Mouse (Mus musculus): ENCODE results near the gene F11. TPM values are rescaled to one million over a fixed set of nuclear protein-coding genes. Genes with fewer than 3 reads are reported as not detected.

The F11 gene
- total RNA-seq (2023): not detected

DNA sequence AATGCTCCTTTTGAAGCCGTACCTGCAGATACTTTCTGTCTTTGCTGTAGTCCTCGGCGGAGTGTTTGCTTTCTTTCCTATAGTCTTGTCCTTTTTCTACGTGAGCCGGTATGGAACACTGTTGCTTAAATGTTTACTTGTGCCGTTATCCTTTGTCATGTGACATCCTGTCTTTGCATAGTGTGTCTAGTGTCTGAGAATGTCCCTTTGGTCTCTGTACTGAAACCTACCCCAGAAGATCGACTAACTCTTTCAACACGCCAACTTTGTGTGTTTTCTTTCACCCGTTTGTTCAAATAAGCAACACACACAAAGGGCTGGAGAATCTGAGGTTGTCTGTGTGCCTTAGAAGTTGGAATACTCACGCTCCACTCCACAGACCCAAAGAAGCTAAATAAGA lies at the start of gene F11:
TSS of gene F11 (minus strand) at position 112 of the 400 bp plus-strand sequence.

DNA sequence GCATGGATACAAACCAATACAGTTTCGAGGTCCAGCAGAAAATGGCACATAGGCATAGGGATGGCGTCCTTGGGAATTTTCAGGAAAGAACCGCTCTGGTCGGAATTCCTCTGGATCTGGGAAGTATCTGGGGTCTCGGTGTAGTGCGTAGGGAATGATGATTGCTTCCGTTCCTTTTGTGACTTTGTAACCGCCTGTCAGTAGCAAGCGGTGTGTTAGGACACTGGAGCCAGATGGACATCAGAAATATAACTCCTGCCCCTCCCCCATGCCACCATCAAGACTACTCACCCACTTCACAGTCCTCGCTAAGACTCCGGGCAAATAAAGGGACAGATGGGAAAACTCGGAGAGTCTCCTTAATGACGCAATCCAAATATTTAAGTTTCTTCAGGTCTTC lies 46.5 kb upstream of the F11 start, which contains the start of gene Gm45753:
TSS of gene Gm45753 (minus strand) at position 101 of the 400 bp plus-strand sequence.

DNA sequence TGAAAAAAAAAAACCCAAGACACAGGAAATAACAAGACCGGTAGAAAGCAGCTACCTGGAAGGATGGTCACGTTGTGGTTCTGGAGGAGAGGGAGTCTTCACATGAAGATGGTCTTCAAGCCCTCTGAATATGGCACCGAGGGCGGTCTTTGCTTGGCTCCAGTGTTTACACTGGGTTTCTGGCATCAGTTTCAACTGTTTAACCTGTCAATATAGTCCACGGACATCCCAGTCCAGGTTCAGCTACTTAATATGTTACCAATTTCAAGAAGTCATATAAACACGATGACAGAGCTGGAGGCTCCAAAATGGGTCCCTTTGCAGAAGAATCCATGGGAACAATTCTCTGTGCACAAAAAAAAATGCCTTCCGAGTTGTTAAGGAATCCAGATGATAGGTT lies 32.9 kb upstream of the F11 start, which contains the start of gene Klkb1:
TSS of gene Klkb1 (minus strand) at position 173 of the 400 bp plus-strand sequence.

Other genes with a start within 250 kb of the F11 start
- not detected for gene Mtnr1a, start 192.9 kb downstream of the F11 start, total RNA-seq (2023)
- not detected for gene Klkb1, start 32.8 kb upstream of the F11 start, total RNA-seq (2023)
- gene Gm45753, start 46.4 kb upstream of the F11 start, total RNA-seq (2023): not detected
- 3.8 TPM for gene Cyp4v3, start 71.2 kb upstream of the F11 start, total RNA-seq (2023)
- not detected for gene Fam149a, start 120.3 kb upstream of the F11 start, total RNA-seq (2023)
- gene Tlr3, start 149.0 kb upstream of the F11 start, total RNA-seq (2023): 0.79 TPM
- 1.4 TPM for gene Sorbs2, start 245.8 kb upstream of the F11 start, total RNA-seq (2023)

Measured in CD4-positive naive resting alpha-beta T cell, adult 76 days (primary cell).